Mouse (Mus musculus) lung, postnatal 0 days (tissue): ENCODE measurements around the gene Mrc2.

Source experiments
- CTCF ChIP-seq: IDR thresholded peaks from 2 replicates; pipeline ENCODE4 v1.5.1; 2016; ENCODE audit warnings: antibody characterized with exemption, mild to moderate bottlenecking
- EP300 ChIP-seq: IDR thresholded peaks from 2 replicates; pipeline ENCODE4 v1.6.1; 2016; ENCODE audit warnings: antibody characterized with exemption, mild to moderate bottlenecking, control low read depth

DNA sequence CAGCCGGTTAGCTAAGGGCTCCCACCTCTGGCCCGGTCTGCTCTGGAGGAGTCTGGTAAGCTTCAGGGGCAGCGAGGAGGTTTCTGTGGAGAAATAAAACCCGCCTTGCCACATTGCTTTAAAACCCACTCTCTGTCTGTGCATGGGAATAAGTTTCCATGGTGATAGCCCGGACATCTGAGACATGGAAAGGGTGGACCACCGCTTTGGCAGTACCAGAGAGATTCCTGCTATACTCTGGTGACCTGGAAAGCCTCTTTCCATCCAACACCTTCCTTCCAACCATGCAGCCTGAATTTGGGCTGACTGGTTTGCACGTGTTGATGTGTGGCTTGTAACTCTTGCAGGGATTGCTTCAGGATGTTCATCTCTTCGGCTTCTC is 21.2 kb downstream of the Mrc2 start:
- TF ChIP-seq CTCF (no peak), EP300 (no peak)
